Mouse (Mus musculus) Muller cell, postnatal 12 days (primary cell): ENCODE measurements around the gene Nsun3.
A peak's percentile ranks its signal among the peaks of the same experiment; 100 is the strongest.
"Not testable (repeated sequence)": the region's sequence is repeated elsewhere in the genome, so short reads cannot be mapped to it uniquely, and the experiment has no call there.

Source experiments
- DNase-seq: peaks from one replicate; pipeline ENCODE4 v3.0.0-alpha.2; 2015; ENCODE audit errors: inconsistent ontology term

Gene Nsun3

GRCm38 (mm10) chr16:62753597-62753996, 33.0 kb downstream of the Nsun3 start:
- DNase-seq, result no peak

GRCm38 (mm10) chr16:62753079-62753478, 33.5 kb downstream of the Nsun3 start:
- DNase-seq, result no peak

GRCm38 (mm10) chr16:62745875-62746274, 40.7 kb downstream of the Nsun3 start:
- DNase-seq, result peak; percentile 21

- no peak for DNase-seq
Measured at GRCm38 (mm10) chr16:62734359-62734758, 52.3 kb downstream of the Nsun3 start.

GRCm38 (mm10) chr16:62730291-62730690, 56.3 kb downstream of the Nsun3 start:
- DNase-seq, result peak; percentile 72

GRCm38 (mm10) chr16:62729846-62730245, 56.8 kb downstream of the Nsun3 start:
- DNase-seq, result peak; percentile 74

- not testable (repeated sequence) for DNase-seq
Measured at GRCm38 (mm10) chr16:62718255-62718654, 68.4 kb downstream of the Nsun3 start.

- DNase-seq, result no peak
Measured at GRCm38 (mm10) chr16:62690436-62690835, 96.2 kb downstream of the Nsun3 start.

- no peak for DNase-seq
Measured at GRCm38 (mm10) chr16:62686073-62686472, 100.5 kb downstream of the Nsun3 start.

GRCm38 (mm10) chr16:62685494-62685893, 101.1 kb downstream of the Nsun3 start:
- DNase-seq, result no peak
